Mouse (Mus musculus) urinary bladder, postnatal 14 days (tissue): ENCODE measurements around the gene Sec16a.

Source experiments
- DNase-seq: peaks from one replicate; pipeline ENCODE4 v3.0.0; 2021; ENCODE audit warnings: low spot score

Gene Sec16a

GRCm38 (mm10) chr2:26444946-26445665, at the start of gene Sec16a:
Gene Sec16a, minus strand, starts transcription at chr2:26445216.
- DNase-seq, result peak; percentile 100

- no peak for DNase-seq
Measured at GRCm38 (mm10) chr2:26494396-26494795, 49.4 kb upstream of the Sec16a start.

- DNase-seq, result no peak
Measured at GRCm38 (mm10) chr2:26493021-26493781, 48.2 kb upstream of the Sec16a start.

GRCm38 (mm10) chr2:26490760-26491301, 45.8 kb upstream of the Sec16a start:
- no peak for DNase-seq

- DNase-seq, result no peak
Measured at GRCm38 (mm10) chr2:26488535-26489135, 43.6 kb upstream of the Sec16a start.

GRCm38 (mm10) chr2:26487322-26488021, 42.5 kb upstream of the Sec16a start:
- no peak for DNase-seq

GRCm38 (mm10) chr2:26486835-26487321, 41.9 kb upstream of the Sec16a start:
- no peak for DNase-seq

- DNase-seq, result no peak
Measured at GRCm38 (mm10) chr2:26486264-26486810, 41.3 kb upstream of the Sec16a start.

- no peak for DNase-seq
Measured at GRCm38 (mm10) chr2:26485710-26486109, 40.7 kb upstream of the Sec16a start.

- no peak for DNase-seq
Measured at GRCm38 (mm10) chr2:26485278-26485677, 40.3 kb upstream of the Sec16a start.

GRCm38 (mm10) chr2:26484169-26484568, 39.2 kb upstream of the Sec16a start:
- no peak for DNase-seq

GRCm38 (mm10) chr2:26483230-26483869, 38.3 kb upstream of the Sec16a start:
- DNase-seq, result no peak

GRCm38 (mm10) chr2:26482824-26483223, 37.8 kb upstream of the Sec16a start:
- DNase-seq, result no peak

GRCm38 (mm10) chr2:26481724-26482495, 36.9 kb upstream of the Sec16a start:
- peak; percentile 71 for DNase-seq

GRCm38 (mm10) chr2:26480911-26481310, 35.9 kb upstream of the Sec16a start:
- DNase-seq, result no peak

GRCm38 (mm10) chr2:26478685-26479205, 33.7 kb upstream of the Sec16a start:
- no peak for DNase-seq

GRCm38 (mm10) chr2:26477911-26478310, 32.9 kb upstream of the Sec16a start:
- DNase-seq, result no peak

GRCm38 (mm10) chr2:26475505-26476430, 30.8 kb upstream of the Sec16a start:
- no peak for DNase-seq
